Mouse (Mus musculus): ENCODE measurements around the gene Ppm1k.
"Not testable (repeated sequence)": the region's sequence is repeated elsewhere in the genome, so short reads cannot be mapped to it uniquely, and the experiment has no call there.

Gene Ppm1k

GRCm38 (mm10) chr6:57535386-57535936 is at the start of gene Ppm1k:
TSS of gene Ppm1k (minus strand) at chr6:57535468.
- peak; percentile 97 for DNase-seq (ENCODE audit: low spot score)

- no peak for DNase-seq (ENCODE audit: low spot score)
Measured at GRCm38 (mm10) chr6:57582356-57582755, 47.1 kb upstream of the Ppm1k start.

GRCm38 (mm10) chr6:57581595-57581994 is 46.3 kb upstream of the Ppm1k start:
- DNase-seq (ENCODE audit: low spot score): no peak

- peak; percentile 48 for DNase-seq (ENCODE audit: low spot score)
Measured at GRCm38 (mm10) chr6:57580881-57581548, 45.7 kb upstream of the Ppm1k start, which contains the start of gene Herc6. TSS of gene Herc6 (plus strand) at chr6:57581000.

GRCm38 (mm10) chr6:57571587-57571986 is 36.3 kb upstream of the Ppm1k start:
- no peak for DNase-seq (ENCODE audit: low spot score)

GRCm38 (mm10) chr6:57570170-57570974 is 35.1 kb upstream of the Ppm1k start:
- DNase-seq (ENCODE audit: low spot score): peak; percentile 22

- no peak for DNase-seq (ENCODE audit: low spot score)
Measured at GRCm38 (mm10) chr6:57567630-57568029, 32.4 kb upstream of the Ppm1k start.

- DNase-seq (ENCODE audit: low spot score): no peak
Measured at GRCm38 (mm10) chr6:57565452-57565851, 30.2 kb upstream of the Ppm1k start.

- DNase-seq (ENCODE audit: low spot score): no peak
Measured at GRCm38 (mm10) chr6:57563454-57563853, 28.2 kb upstream of the Ppm1k start.

- no peak for DNase-seq (ENCODE audit: low spot score)
Measured at GRCm38 (mm10) chr6:57557796-57558317, 22.6 kb upstream of the Ppm1k start.

GRCm38 (mm10) chr6:57551211-57551796 is 16.0 kb upstream of the Ppm1k start:
- DNase-seq (ENCODE audit: low spot score): no peak

GRCm38 (mm10) chr6:57544866-57545265 is 9.6 kb upstream of the Ppm1k start:
- no peak for DNase-seq (ENCODE audit: low spot score)

GRCm38 (mm10) chr6:57543591-57543990 is 8.3 kb upstream of the Ppm1k start:
- not testable (repeated sequence) for DNase-seq (ENCODE audit: low spot score)

- DNase-seq (ENCODE audit: low spot score): no peak
Measured at GRCm38 (mm10) chr6:57541737-57542335, 6.6 kb upstream of the Ppm1k start.

- no peak for DNase-seq (ENCODE audit: low spot score)
Measured at GRCm38 (mm10) chr6:57540950-57541498, 5.8 kb upstream of the Ppm1k start.

GRCm38 (mm10) chr6:57537887-57538286 is 2.6 kb upstream of the Ppm1k start:
- no peak for DNase-seq (ENCODE audit: low spot score)

- no peak for DNase-seq (ENCODE audit: low spot score)
Measured at GRCm38 (mm10) chr6:57535971-57536669, 852 bp upstream of the Ppm1k start.

- peak; percentile 44 for DNase-seq (ENCODE audit: low spot score)
Measured at GRCm38 (mm10) chr6:57534611-57535286, 519 bp downstream of the Ppm1k start.

GRCm38 (mm10) chr6:57534231-57534610 is 1.0 kb downstream of the Ppm1k start:
- DNase-seq (ENCODE audit: low spot score): no peak

- no peak for DNase-seq (ENCODE audit: low spot score)
Measured at GRCm38 (mm10) chr6:57533410-57533809, 1.9 kb downstream of the Ppm1k start.

All from yolk sac, embryonic 10.5 days (tissue).